Mouse (Mus musculus) left cerebral cortex, adult 8-10 months (tissue): ENCODE data around the gene 4930432M17Rik. TPM values are rescaled to one million over a fixed set of nuclear protein-coding genes. Genes with fewer than 3 reads are reported as not detected.

Source experiments
- DNase-seq, 2 experiments: peaks; one replicate each; pipeline ENCODE4 v3.0.0; 2022; ENCODE audit warnings: low spot score in 2 of 2
- total RNA-seq, 4 experiments: library from RNA; stranded (reverse); gene quantifications; 2 replicates each; pipeline ENCODE4 v1.2.4; 2022

Gene 4930432M17Rik
- total RNA-seq, 4 experiments from 2014 or later = not detected

- no peak for DNase-seq
Observed at GRCm38 (mm10) chr3:121672135-121672790, 1.7 kb downstream of the 4930432M17Rik start.

GRCm38 (mm10) chr3:121678935-121679334, 8.4 kb downstream of the 4930432M17Rik start:
- DNase-seq = no peak

GRCm38 (mm10) chr3:121679443-121679842, 8.9 kb downstream of the 4930432M17Rik start:
- DNase-seq = no peak

- no peak for DNase-seq
Observed at GRCm38 (mm10) chr3:121680187-121680586, 9.6 kb downstream of the 4930432M17Rik start.

- no peak for DNase-seq
Observed at GRCm38 (mm10) chr3:121682439-121683411, 12.2 kb downstream of the 4930432M17Rik start.

- DNase-seq = no peak
Observed at GRCm38 (mm10) chr3:121684552-121684951, 14.0 kb downstream of the 4930432M17Rik start.

- no peak for DNase-seq
Observed at GRCm38 (mm10) chr3:121684963-121685362, 14.4 kb downstream of the 4930432M17Rik start.

GRCm38 (mm10) chr3:121685985-121686384, 15.4 kb downstream of the 4930432M17Rik start:
- DNase-seq = no peak

GRCm38 (mm10) chr3:121686408-121686911, 15.9 kb downstream of the 4930432M17Rik start:
- peak in 1 of 2 experiments; percentile 45 for DNase-seq

GRCm38 (mm10) chr3:121687741-121688140, 17.2 kb downstream of the 4930432M17Rik start:
- no peak for DNase-seq

- DNase-seq = no peak
Observed at GRCm38 (mm10) chr3:121689029-121689428, 18.5 kb downstream of the 4930432M17Rik start.

- DNase-seq = no peak
Observed at GRCm38 (mm10) chr3:121689697-121690096, 19.1 kb downstream of the 4930432M17Rik start.

- no peak for DNase-seq
Observed at GRCm38 (mm10) chr3:121693001-121693730, 22.6 kb downstream of the 4930432M17Rik start.

- DNase-seq = no peak
Observed at GRCm38 (mm10) chr3:121693746-121694145, 23.2 kb downstream of the 4930432M17Rik start.

GRCm38 (mm10) chr3:121697169-121697568, 26.6 kb downstream of the 4930432M17Rik start:
- DNase-seq = no peak

- DNase-seq = no peak
Observed at GRCm38 (mm10) chr3:121699401-121699800, 28.8 kb downstream of the 4930432M17Rik start.

GRCm38 (mm10) chr3:121699849-121700248, 29.3 kb downstream of the 4930432M17Rik start:
- DNase-seq = no peak

GRCm38 (mm10) chr3:121700364-121700952, 29.9 kb downstream of the 4930432M17Rik start:
- peak in 1 of 2 experiments; percentile 54 for DNase-seq

GRCm38 (mm10) chr3:121703155-121703879, 32.8 kb downstream of the 4930432M17Rik start:
- no peak for DNase-seq

- no peak for DNase-seq
Observed at GRCm38 (mm10) chr3:121703880-121704243, 33.3 kb downstream of the 4930432M17Rik start.
